Mouse (Mus musculus) retina, postnatal 7 days (tissue): ENCODE measurements around the gene Selenom.

Experiments
- DNase-seq: peaks from one replicate; pipeline ENCODE4 v3.0.0-alpha.2; 2012; ENCODE audit warnings: low read depth, low spot score

Selenom gene

DNA sequence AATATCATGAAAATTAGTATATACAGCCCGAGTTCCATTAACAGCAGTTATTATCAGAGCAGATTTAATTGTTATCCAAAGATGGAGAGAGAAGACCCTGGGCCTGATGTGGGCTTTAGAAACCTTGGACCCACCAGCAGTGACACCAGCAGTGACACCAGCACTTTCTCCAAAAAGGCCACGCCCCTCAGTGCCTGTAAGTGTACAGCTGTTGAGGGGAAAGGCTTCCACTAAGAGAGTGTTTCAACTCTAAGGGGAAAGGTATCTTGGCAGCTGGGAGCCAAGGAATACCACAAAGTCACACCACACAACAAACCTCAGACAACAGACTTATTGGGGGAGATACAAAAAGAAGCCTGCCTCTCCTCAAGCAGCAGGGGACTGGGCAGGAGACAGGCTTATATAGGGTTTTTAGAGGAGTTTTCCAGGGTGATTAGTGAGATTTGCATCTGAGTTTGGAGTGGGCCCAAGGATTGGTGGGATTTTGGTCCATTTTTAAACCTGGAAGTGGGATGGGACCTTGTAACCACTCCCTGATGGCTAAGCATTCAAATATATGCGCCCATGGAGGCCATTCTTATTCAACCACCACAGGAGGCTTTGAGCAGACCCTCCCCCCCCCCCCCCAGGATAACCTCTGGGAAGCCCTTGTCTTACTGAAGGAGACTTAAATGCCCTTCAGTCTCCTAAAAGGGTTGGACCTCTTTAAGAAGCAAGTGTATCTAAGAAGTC lies 34.2 kb downstream of the Selenom start:
- no peak for DNase-seq

DNA sequence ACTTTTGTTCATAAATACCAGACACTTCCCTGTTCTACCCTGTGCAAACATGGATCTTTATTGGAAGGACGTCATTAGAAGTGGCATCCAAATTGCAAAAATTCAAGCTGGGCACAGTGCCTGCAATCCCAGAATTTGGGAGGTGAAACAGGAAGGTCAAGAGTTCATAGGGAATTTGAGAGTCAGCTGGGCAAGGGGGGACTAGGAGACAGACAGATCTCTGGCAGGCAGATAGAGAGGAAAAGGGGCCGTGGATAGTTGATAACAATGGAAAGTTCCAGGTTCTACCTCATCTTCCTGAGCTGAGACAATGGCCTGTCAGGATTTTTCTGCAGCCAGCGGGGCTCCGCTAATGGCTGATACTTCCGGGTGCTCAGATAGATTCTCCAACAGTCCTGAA lies 35.3 kb downstream of the Selenom start:
- DNase-seq = no peak

DNA sequence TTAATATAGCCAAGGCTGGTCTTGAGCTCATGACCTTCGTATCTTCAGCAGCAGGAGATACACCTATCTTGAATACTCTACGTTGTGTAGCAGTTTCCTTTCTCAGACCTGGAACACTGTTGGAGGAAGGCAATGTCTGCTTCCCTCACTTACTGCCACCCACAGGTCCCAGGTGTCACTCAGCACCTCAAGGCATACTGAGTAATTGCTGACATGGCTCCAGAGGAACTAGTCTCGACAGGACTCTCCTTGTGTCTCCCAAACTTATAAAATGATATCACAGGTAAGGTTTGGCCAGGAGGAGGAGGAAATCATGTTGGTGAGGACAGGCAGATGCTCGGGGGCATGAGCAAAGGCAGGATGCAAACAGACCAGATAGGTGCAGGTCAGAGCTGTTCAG lies 40.5 kb downstream of the Selenom start:
- DNase-seq = no peak

DNA sequence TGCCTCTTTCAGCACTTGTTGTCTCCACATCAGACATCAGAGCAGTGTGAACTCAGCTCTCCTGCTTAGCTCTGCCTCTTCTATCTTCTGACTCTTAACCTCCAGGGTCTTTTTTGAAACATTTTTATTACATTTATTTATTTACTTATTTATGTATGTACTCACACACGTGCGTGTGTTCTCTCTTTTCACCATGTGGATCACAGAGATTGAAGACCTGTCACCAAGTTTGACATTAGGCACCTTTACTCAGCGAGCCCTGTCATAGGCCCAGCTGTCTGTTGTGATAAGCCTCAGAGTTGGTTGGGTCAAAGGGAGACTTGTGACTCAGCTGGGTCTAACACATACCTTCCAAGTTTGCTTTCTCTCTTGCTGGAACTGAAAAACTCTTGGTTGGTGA lies 43.4 kb downstream of the Selenom start:
- no peak for DNase-seq

DNA sequence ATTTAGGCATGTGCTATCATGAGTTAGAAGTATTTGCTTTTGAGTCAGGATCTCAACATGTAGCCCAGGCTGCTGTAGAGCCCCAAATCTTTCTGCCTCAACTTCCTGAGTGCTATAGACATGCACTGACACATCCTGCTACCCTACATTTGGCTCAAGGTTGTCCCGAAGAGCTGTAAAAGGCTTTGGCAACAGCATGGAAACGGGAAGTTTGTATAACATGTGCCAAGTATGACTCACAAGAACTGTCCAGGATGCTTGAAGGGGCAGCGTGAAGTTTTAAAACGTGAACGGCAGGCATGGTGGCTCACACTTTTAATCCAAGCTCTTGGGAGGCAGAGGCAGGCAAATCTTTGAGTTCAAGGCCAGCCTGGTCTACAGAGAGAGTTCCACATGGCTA lies 45.7 kb downstream of the Selenom start:
- DNase-seq = no peak

GRCm38 (mm10) chr11:3563853-3564252 lies 49.4 kb downstream of the Selenom start:
- no peak for DNase-seq

DNA sequence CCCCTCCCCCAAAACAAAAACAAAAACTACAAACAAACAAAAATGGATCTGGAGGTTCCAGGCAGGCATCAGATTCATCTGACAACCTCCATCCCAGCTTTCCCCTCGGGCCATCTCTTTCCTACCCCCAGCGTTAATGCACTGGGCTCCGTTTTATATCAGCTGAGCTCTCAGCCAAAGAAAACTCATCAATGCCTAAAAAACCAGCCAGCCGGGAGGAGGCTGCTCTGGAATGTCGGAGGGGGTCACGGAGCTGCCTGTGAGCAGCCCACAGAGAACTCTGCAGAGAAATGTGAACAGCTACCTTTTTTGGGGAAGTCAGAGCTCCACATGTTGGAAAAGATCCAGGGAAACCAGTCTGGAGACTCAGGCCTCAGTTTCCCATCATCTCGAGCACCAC lies 50.0 kb downstream of the Selenom start:
- DNase-seq = no peak

- no peak for DNase-seq
Observed at GRCm38 (mm10) chr11:3566018-3566417, 51.5 kb downstream of the Selenom start.
